Mouse (Mus musculus) forelimb bud, embryonic 11.5 days (tissue): Measurements from ENCODE around the gene Brix1.

ENCODE experiments used
- DNase-seq: peaks from one replicate; pipeline ENCODE4 v3.0.0-alpha.2; 2012; ENCODE audit warnings: low read depth, low spot score

The Brix1 gene

GRCm38 (mm10) chr15:10447102-10447501 is 38.6 kb downstream of the Brix1 start:
- no peak for DNase-seq

- DNase-seq: no peak
Measured at GRCm38 (mm10) chr15:10442275-10442674, 43.5 kb downstream of the Brix1 start.

DNA sequence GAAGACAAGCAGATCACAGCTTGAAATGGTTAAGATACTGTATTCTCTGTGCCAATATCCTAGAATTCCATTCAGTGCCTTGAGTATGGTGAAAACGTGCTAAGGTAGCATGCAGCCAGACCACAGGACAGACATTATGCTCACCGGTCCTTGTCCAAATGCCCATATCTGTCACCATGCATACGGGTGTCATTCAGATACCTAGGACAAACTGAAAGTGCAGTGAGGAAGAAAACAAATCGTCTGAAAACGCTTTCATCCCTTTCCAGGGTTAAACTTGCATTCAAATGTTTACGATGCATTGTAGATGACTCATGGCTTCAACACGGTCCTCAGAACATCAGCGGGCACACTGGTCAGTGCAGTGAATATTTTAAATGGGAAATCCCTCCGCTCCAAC is 44.3 kb downstream of the Brix1 start:
- DNase-seq: no peak

DNA sequence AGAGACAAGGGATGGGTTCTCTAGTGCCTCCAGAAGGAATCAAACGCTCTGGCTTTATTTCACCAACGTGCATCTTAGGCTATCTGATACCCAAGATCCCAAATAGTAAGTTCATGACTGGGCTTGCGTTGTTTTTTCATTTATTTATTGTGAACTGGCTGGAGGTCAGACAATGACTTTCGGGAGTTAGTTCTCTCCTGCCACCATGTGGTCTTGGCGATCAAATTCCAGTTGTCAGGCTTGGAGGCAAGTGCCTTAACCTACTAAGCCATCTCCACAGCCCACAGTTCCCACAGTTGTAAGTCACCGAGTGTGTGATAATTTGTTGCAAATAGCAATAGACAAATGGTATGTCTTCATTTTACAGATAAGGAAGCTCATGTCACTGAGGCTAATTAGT is 45.8 kb downstream of the Brix1 start:
- no peak for DNase-seq

DNA sequence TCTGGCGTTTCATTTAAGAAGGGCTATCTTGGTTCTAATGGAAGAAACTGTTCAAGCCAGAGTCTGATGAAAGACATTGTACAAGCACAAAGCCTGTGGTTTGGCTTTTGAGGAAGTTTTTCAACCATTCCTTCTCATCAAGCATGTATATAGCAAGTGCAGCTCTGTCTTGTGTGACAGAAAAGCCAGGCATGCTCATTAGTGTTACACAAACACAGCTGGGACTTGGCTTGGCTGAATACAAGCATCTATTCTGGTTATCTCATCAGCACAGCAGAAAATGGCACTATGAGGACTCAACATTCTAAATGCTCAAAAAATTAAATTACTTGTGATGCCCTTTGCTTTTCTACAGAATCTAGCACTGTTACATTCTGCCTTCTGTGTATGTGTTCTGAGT is 48.9 kb downstream of the Brix1 start:
- DNase-seq: no peak

- DNase-seq: no peak
Measured at GRCm38 (mm10) chr15:10426545-10427266, 59.0 kb downstream of the Brix1 start.

DNA sequence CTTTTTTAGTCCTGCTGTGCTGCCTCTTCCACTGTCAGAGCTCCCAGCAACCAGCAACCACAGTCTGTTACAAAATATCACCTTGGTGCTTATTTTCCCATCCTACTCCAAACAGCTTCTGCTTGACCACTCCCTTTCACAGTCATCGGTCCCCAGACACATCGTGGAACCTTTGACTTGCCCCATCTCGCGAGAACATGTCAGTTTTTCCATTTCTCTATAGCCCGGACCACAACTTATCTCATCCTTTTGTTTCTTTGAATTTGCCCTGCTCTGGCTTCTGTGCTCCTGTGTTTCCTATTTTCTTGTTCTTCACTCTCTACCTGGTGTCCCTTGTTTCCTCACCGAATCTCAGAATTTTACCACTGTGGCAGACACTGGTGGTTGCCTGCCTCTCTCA is 59.6 kb downstream of the Brix1 start:
- no peak for DNase-seq
